Mouse (Mus musculus): Measurements from ENCODE around the gene Btbd18.
"Not testable (repeated sequence)": the region's sequence is repeated elsewhere in the genome, so short reads cannot be mapped to it uniquely, and the experiment has no call there.

The Btbd18 gene

GRCm38 (mm10) chr2:84640833-84641232 is 18.0 kb upstream of the Btbd18 start:
- in situ Hi-C loops (cut with MboI, MseI) = loop anchor here (25.0 kb wide), 1 partner anchor 679 kb away; the partner anchor contains the start of genes Gm13693, Gm13695, Gm13696 and Gm13698

GRCm38 (mm10) chr2:84646138-84646537 is 12.7 kb upstream of the Btbd18 start:
- in situ Hi-C loops (cut with MboI, MseI) = loop anchor here (25.0 kb wide), 1 partner anchor 684 kb away; the partner anchor contains the start of genes Gm13693, Gm13695, Gm13696 and Gm13698

- in situ Hi-C loops (cut with MboI, MseI) = loop anchor here (25.0 kb wide), 1 partner anchor 685 kb away; the partner anchor contains the start of genes Gm13693, Gm13695, Gm13696 and Gm13698
Observed at GRCm38 (mm10) chr2:84647051-84647568, 11.8 kb upstream of the Btbd18 start.

GRCm38 (mm10) chr2:84648369-84648768 is 10.5 kb upstream of the Btbd18 start:
- in situ Hi-C loops (cut with MboI, MseI) = loop anchor here (25.0 kb wide), 1 partner anchor 686 kb away; the partner anchor contains the start of genes Gm13693, Gm13695, Gm13696 and Gm13698

GRCm38 (mm10) chr2:84649674-84650073 is 9.2 kb upstream of the Btbd18 start:
- in situ Hi-C loops (cut with MboI, MseI) = loop anchor here (25.0 kb wide), 1 partner anchor 687 kb away; the partner anchor contains the start of genes Gm13693, Gm13695, Gm13696 and Gm13698

GRCm38 (mm10) chr2:84650464-84651195 is 8.2 kb upstream of the Btbd18 start, which contains the start of gene Ctnnd1:
Gene Ctnnd1, minus strand, starts transcription at chr2:84650765.
- in situ Hi-C loops (cut with MboI, MseI) = no loop called here

GRCm38 (mm10) chr2:84653354-84653753 is 5.5 kb upstream of the Btbd18 start:
- in situ Hi-C loops (cut with MboI, MseI) = no loop called here

GRCm38 (mm10) chr2:84655864-84656263 is 3.0 kb upstream of the Btbd18 start:
- in situ Hi-C loops (cut with MboI, MseI) = no loop called here

GRCm38 (mm10) chr2:84660253-84660652 is 1.4 kb downstream of the Btbd18 start:
- in situ Hi-C loops (cut with MboI, MseI) = no loop called here

GRCm38 (mm10) chr2:84662866-84663265 is 4.0 kb downstream of the Btbd18 start:
- in situ Hi-C loops (cut with MboI, MseI) = no loop called here

GRCm38 (mm10) chr2:84666081-84666480 is 7.2 kb downstream of the Btbd18 start:
- in situ Hi-C loops (cut with MboI, MseI) = loop anchor here (5.0 kb wide), 2 partner anchors 49 to 204 kb away; no protein-coding TSS in a partner anchor

- in situ Hi-C loops (cut with MboI, MseI) = loop anchor here (5.0 kb wide), 2 partner anchors 53 to 208 kb away; no protein-coding TSS in a partner anchor
Observed at GRCm38 (mm10) chr2:84669828-84670568, 11.1 kb downstream of the Btbd18 start.

GRCm38 (mm10) chr2:84670569-84670933 is 11.7 kb downstream of the Btbd18 start, which contains the start of gene Selenoh:
Gene Selenoh, minus strand, starts transcription at chr2:84670770.
- in situ Hi-C loops (cut with MboI, MseI) = no loop called here

GRCm38 (mm10) chr2:84671535-84671934 is 12.7 kb downstream of the Btbd18 start:
- in situ Hi-C loops (cut with MboI, MseI) = not testable (repeated sequence)

- in situ Hi-C loops (cut with MboI, MseI) = loop anchor here (5.0 to 25.0 kb wide), 2 partner anchors 35 to 1015 kb away; no protein-coding TSS in a partner anchor
Observed at GRCm38 (mm10) chr2:84677270-84677967, 18.5 kb downstream of the Btbd18 start.

GRCm38 (mm10) chr2:84677968-84678880 is 19.3 kb downstream of the Btbd18 start, which contains the start of the genes Gm28635 and Med19:
Gene Gm28635, minus strand, starts transcription at chr2:84678041.
Gene Med19, plus strand, starts transcription at chr2:84678402.
- in situ Hi-C loops (cut with MboI, MseI) = loop anchor here (5.0 to 25.0 kb wide), 2 partner anchors 34 to 1016 kb away; no protein-coding TSS in a partner anchor

GRCm38 (mm10) chr2:84679016-84679415 is 20.1 kb downstream of the Btbd18 start, which contains the start of gene Tmx2:
Gene Tmx2, minus strand, starts transcription at chr2:84679140.
- in situ Hi-C loops (cut with MboI, MseI) = loop anchor here (5.0 to 25.0 kb wide), 2 partner anchors 33 to 1017 kb away; no protein-coding TSS in a partner anchor

GRCm38 (mm10) chr2:84682605-84683183 is 23.8 kb downstream of the Btbd18 start:
- in situ Hi-C loops (cut with MboI, MseI) = loop anchor here (25.0 kb wide), 1 partner anchor 1020 kb away; no protein-coding TSS in a partner anchor

Data from T-helper 1 cell (primary cell).